Mouse (Mus musculus) heart, postnatal 14 days (tissue): ENCODE results near the gene Hes7. TPM values are rescaled to one million over a fixed set of nuclear protein-coding genes. Genes with fewer than 3 reads are reported as not detected.

ENCODE experiments used
- total RNA-seq, 2 experiments: library from RNA; stranded (reverse); gene quantifications; 2 replicates each; pipeline ENCODE4 v1.2.3; 2021

Hes7 gene
- total RNA-seq, 2 experiments from 2014 or later = 0.14 to 0.32 TPM

Other genes with a start within 250 kb of the Hes7 start
- 10 to 100 TPM; 56.1 to 59.6 TPM for gene Ndel1, start 248.5 kb upstream of the Hes7 start, total RNA-seq
- under 1 TPM in 1 of 2 experiments, not detected in 1; 0.15 TPM for gene Rnf222, start 231.9 kb upstream of the Hes7 start, total RNA-seq
- gene Rpl26, start 218.8 kb upstream of the Hes7 start, total RNA-seq = 100 to 1,000 TPM; 607 to 680 TPM
- gene Odf4, start 193.3 kb upstream of the Hes7 start, total RNA-seq = not detected
- gene Arhgef15, start 162.9 kb upstream of the Hes7 start, total RNA-seq = 10 to 100 TPM; 37.9 to 46.1 TPM
- gene Slc25a35, start 152.3 kb upstream of the Hes7 start, total RNA-seq = 1 to 10 TPM; 4.5 to 5.5 TPM
- gene Rangrf, start 145.2 kb upstream of the Hes7 start, total RNA-seq = 10 to 100 TPM; 51.9 to 61.2 TPM
- 1 to 10 TPM; 7.6 to 7.7 TPM for gene Pfas, start 111.9 kb upstream of the Hes7 start, total RNA-seq
- gene Ctc1, start 104.5 kb upstream of the Hes7 start, total RNA-seq = 10 to 100 TPM; 13.1 to 16.5 TPM
- 1 to 10 TPM; 3.6 to 8.1 TPM for gene Aurkb, start 74.8 kb upstream of the Hes7 start, total RNA-seq
- 10 to 100 TPM; 15.9 to 16.2 TPM for gene Borcs6, start 60.7 kb upstream of the Hes7 start, total RNA-seq
- 1 to 10 TPM; 5.2 to 5.4 TPM for gene Tmem107, start 49.6 kb upstream of the Hes7 start, total RNA-seq
- gene Vamp2, start 31.9 kb upstream of the Hes7 start, total RNA-seq = 10 to 100 TPM; 68.8 to 72.6 TPM
- gene Per1, start 25.2 kb upstream of the Hes7 start, total RNA-seq = 100 to 1,000 TPM; 100 to 103 TPM
- under 1 TPM; 0.33 to 0.44 TPM for gene 9130213A22Rik, start 2.2 kb downstream of the Hes7 start, total RNA-seq
- gene Aloxe3, start 5.5 kb downstream of the Hes7 start, total RNA-seq = not detected
- not detected for gene Alox12b, start 36.6 kb downstream of the Hes7 start, total RNA-seq
- gene Alox8, start 77.4 kb downstream of the Hes7 start, total RNA-seq = 1 to 10 TPM in 1 of 2 experiments, under 1 TPM in 1; 0.88 to 1.7 TPM
- gene Gucy2e, start 116.6 kb downstream of the Hes7 start, total RNA-seq = 1 to 10 TPM in 1 of 2 experiments, under 1 TPM in 1; 1.00 to 1.3 TPM
- gene Cntrob, start 203.4 kb downstream of the Hes7 start, total RNA-seq = 1 to 10 TPM; 3.4 to 6.1 TPM
- 10 to 100 TPM; 54.0 to 61.4 TPM for gene Trappc1, start 203.6 kb downstream of the Hes7 start, total RNA-seq
- under 1 TPM; 0.51 to 0.67 TPM for gene Kcnab3, start 205.9 kb downstream of the Hes7 start, total RNA-seq
- gene Rnf227, start 220.1 kb downstream of the Hes7 start, total RNA-seq = under 1 TPM; 0.34 to 0.48 TPM
- gene Chd3, start 249.0 kb downstream of the Hes7 start, total RNA-seq = 10 to 100 TPM; 45.4 to 47.4 TPM